Mouse (Mus musculus): ENCODE data around the gene Zbtb20. TPM values are rescaled to one million over a fixed set of nuclear protein-coding genes. Genes with fewer than 3 reads are reported as not detected.

Zbtb20 gene
- total and polyA plus RNA-seq, 2 experiments from 2014 or later = 19.8 to 45.8 TPM

DNA sequence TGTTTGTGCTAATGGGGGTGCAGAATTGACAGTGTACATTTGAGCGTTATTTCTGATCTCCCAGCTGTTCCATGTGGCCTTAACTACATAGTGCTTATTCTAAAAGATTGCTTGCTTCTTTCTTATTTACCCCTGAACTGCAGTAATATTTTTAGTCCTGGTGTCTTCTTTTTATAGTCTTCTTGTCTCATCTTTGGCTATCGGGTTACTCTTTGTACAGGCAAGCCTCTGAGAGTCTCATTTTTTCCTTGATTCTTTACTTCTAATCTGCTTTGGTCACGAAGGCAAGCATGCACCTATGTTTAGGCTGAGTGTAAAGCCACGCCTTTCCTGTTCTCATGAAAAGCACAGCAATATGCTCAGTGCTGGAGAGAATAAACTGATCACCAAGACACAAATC lies 608.7 kb downstream of the Zbtb20 start:
- Histone ChIP-seq H3K4me2 (ENCODE audit: low read depth, low read length) (no peak overlapping the region), H3K9me3 (replicated peaks; ENCODE audit: control insufficient read depth, low read length) (no peaks in the 10 kb centered on the region), H3K27ac (ENCODE audit: low read depth) (no peak overlapping the region), H3K4me3 (ENCODE audit: low read depth, low read length) (no peak overlapping the region), H3K36me3 (replicated peaks; ENCODE audit: control insufficient read depth, insufficient read depth, low read length) (no peaks in the 10 kb centered on the region), H3K9ac (replicated peaks; ENCODE audit: low read depth, low read length) (no peak overlapping the region), H3K27me3 (ENCODE audit: control insufficient read depth, insufficient read depth, low read length) (no peaks in the 10 kb centered on the region), H3K4me1 (ENCODE audit: control insufficient read depth, insufficient read depth) (no peaks in the 10 kb centered on the region)
- DNase-seq (ENCODE audit: low spot score) (no peak), ATAC-seq (ENCODE audit: insufficient read depth, low read depth) (no peak)
- WGBS = 72% methylated on average over 4 of the region's 4 CpGs
- TF ChIP-seq CTCF (IDR thresholded peaks at IDR 0.05; ENCODE audit: low read depth) = no peak
- TF ChIP-seq EP300 (IDR thresholded peaks at IDR 0.05; ENCODE audit: low read depth) = no peak

- no peaks in the 10 kb centered on the region for H3K9me3 ChIP-seq (replicated peaks; ENCODE audit: control insufficient read depth, low read length)
- H3K9ac ChIP-seq (replicated peaks; ENCODE audit: low read depth, low read length) = no peak overlapping the region
- H3K4me2 ChIP-seq (ENCODE audit: low read depth, low read length) = no peak overlapping the region
- H3K36me3 ChIP-seq (replicated peaks; ENCODE audit: control insufficient read depth, insufficient read depth, low read length) = no peaks in the 10 kb centered on the region
- no peaks in the 10 kb centered on the region for H3K27me3 ChIP-seq (ENCODE audit: control insufficient read depth, insufficient read depth, low read length)
- H3K4me1 ChIP-seq (ENCODE audit: control insufficient read depth, insufficient read depth) = no peaks in the 10 kb centered on the region
- H3K27ac ChIP-seq (ENCODE audit: low read depth) = no peak overlapping the region
- no peak for DNase-seq (ENCODE audit: low spot score)
- no peak for TF ChIP-seq EP300 (IDR thresholded peaks at IDR 0.05; ENCODE audit: low read depth)
- TF ChIP-seq CTCF (IDR thresholded peaks at IDR 0.05; ENCODE audit: low read depth) = no peak
- no peak for ATAC-seq (ENCODE audit: insufficient read depth, low read depth)
- 81% methylated on average over 3 of the region's 3 CpGs for WGBS
- no peak overlapping the region for H3K4me3 ChIP-seq (ENCODE audit: low read depth, low read length)
Observed at GRCm38 (mm10) chr16:43489362-43489761, 613.7 kb downstream of the Zbtb20 start.

DNA sequence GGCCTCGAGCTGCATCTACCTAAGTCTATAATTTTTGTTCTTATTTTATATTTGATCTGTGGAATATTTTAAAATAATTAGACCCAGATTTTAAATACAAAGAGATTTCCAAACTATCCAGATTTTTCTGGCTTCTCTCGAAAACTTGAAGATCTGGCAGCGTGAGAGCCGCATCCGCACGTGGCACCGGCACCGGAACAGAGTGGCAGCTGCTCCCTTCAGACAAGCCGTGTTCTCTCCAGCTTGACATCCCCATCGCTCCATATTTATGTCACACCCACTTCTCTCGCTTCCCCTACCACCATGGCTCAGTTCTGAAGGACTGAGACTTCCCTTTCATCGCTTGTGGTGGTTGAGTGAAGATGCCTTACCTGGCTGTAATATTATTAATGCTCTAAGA lies 614.3 kb downstream of the Zbtb20 start:
- H3K9ac ChIP-seq (replicated peaks; ENCODE audit: low read depth, low read length) = no peak overlapping the region
- ATAC-seq (ENCODE audit: insufficient read depth, low read depth) = no peak
- WGBS = 92% methylated on average over 12 of the region's 12 CpGs
- no peak for TF ChIP-seq CTCF (IDR thresholded peaks at IDR 0.05; ENCODE audit: low read depth)
- no peak for TF ChIP-seq EP300 (IDR thresholded peaks at IDR 0.05; ENCODE audit: low read depth)
- no peaks in the 10 kb centered on the region for H3K9me3 ChIP-seq (replicated peaks; ENCODE audit: control insufficient read depth, low read length)
- H3K36me3 ChIP-seq (replicated peaks; ENCODE audit: control insufficient read depth, insufficient read depth, low read length) = no peaks in the 10 kb centered on the region
- H3K4me3 ChIP-seq (ENCODE audit: low read depth, low read length) = no peak overlapping the region
- no peaks in the 10 kb centered on the region for H3K27me3 ChIP-seq (ENCODE audit: control insufficient read depth, insufficient read depth, low read length)
- DNase-seq (ENCODE audit: low spot score) = no peak
- H3K4me1 ChIP-seq (ENCODE audit: control insufficient read depth, insufficient read depth) = no peaks in the 10 kb centered on the region
- no peak overlapping the region for H3K27ac ChIP-seq (ENCODE audit: low read depth)
- no peak overlapping the region for H3K4me2 ChIP-seq (ENCODE audit: low read depth, low read length)

DNA sequence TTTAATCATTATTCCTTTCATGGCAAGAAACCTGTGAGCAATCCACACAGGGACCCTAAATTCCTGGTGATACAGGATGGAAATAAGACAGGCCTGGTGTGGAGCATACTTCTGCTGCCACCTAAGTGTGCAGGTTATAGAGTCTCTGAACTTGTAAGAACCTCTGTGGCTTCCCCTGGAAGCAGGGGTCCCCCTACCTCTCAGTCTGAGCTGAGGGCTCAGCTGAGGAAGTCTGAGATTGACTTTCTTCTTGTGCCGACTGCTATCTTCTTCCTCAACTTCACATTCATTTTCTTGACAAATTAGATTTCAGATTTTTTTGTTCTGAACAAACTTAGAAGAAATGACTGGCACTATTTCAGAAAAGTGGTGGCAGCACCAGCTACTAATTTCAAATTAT lies 617.2 kb downstream of the Zbtb20 start:
- Histone ChIP-seq H3K27me3 (ENCODE audit: control insufficient read depth, insufficient read depth, low read length) (no peaks in the 10 kb centered on the region), H3K4me2 (ENCODE audit: low read depth, low read length) (no peak overlapping the region), H3K4me1 (ENCODE audit: control insufficient read depth, insufficient read depth) (no peaks in the 10 kb centered on the region), H3K9me3 (replicated peaks; ENCODE audit: control insufficient read depth, low read length) (no peaks in the 10 kb centered on the region), H3K9ac (replicated peaks; ENCODE audit: low read depth, low read length) (no peak overlapping the region), H3K4me3 (ENCODE audit: low read depth, low read length) (no peak overlapping the region), H3K27ac (ENCODE audit: low read depth) (no peak overlapping the region), H3K36me3 (replicated peaks; ENCODE audit: control insufficient read depth, insufficient read depth, low read length) (no peaks in the 10 kb centered on the region)
- TF ChIP-seq CTCF (IDR thresholded peaks at IDR 0.05; ENCODE audit: low read depth) (no peak), EP300 (IDR thresholded peaks at IDR 0.05; ENCODE audit: low read depth) (no peak)
- DNase-seq (ENCODE audit: low spot score) (no peak), ATAC-seq (ENCODE audit: insufficient read depth, low read depth) (no peak)
- WGBS = 75% methylated on average over 1 of the region's 1 CpGs

GRCm38 (mm10) chr16:43493596-43494385 lies 618.1 kb downstream of the Zbtb20 start:
- H3K36me3 ChIP-seq (replicated peaks; ENCODE audit: control insufficient read depth, insufficient read depth, low read length) = no peaks in the 10 kb centered on the region
- no peak overlapping the region for H3K4me2 ChIP-seq (ENCODE audit: low read depth, low read length)
- 67% methylated on average over 5 of the region's 5 CpGs for WGBS
- no peak overlapping the region for H3K9ac ChIP-seq (replicated peaks; ENCODE audit: low read depth, low read length)
- H3K27ac ChIP-seq (ENCODE audit: low read depth) = no peak overlapping the region
- H3K4me3 ChIP-seq (ENCODE audit: low read depth, low read length) = no peak overlapping the region
- no peaks in the 10 kb centered on the region for H3K9me3 ChIP-seq (replicated peaks; ENCODE audit: control insufficient read depth, low read length)
- TF ChIP-seq EP300 (IDR thresholded peaks at IDR 0.05; ENCODE audit: low read depth) = no peak
- no peak for TF ChIP-seq CTCF (IDR thresholded peaks at IDR 0.05; ENCODE audit: low read depth)
- peaks cover 2% of the 10 kb centered on the region; the same call in 1 of the 2 replicates for H3K4me1 ChIP-seq (ENCODE audit: control insufficient read depth, insufficient read depth)
- ATAC-seq (ENCODE audit: insufficient read depth, low read depth) (no peak), DNase-seq (ENCODE audit: low spot score) (no peak)
- no peaks in the 10 kb centered on the region for H3K27me3 ChIP-seq (ENCODE audit: control insufficient read depth, insufficient read depth, low read length)

Measured in heart, postnatal 0 days (tissue).